Mouse (Mus musculus) heart, postnatal 4 days (tissue): ENCODE measurements around the gene Itgb2l. TPM values are rescaled to one million over a fixed set of nuclear protein-coding genes. Genes with fewer than 3 reads are reported as not detected.

ENCODE experiments used
- DNase-seq: peaks from one replicate; pipeline ENCODE4 v3.0.0; 2021
- total RNA-seq, 2 experiments: library from RNA; stranded (reverse); gene quantifications; 2 replicates each; pipeline ENCODE4 v1.2.3; 2021

The Itgb2l gene
- total RNA-seq, 2 experiments from 2014 or later, result not detected

- DNase-seq, result no peak
Observed at GRCm38 (mm10) chr16:96426671-96427070, 16.7 kb downstream of the Itgb2l start.

- no peak for DNase-seq
Observed at GRCm38 (mm10) chr16:96425044-96425443, 18.4 kb downstream of the Itgb2l start.

- DNase-seq, result peak; percentile 44
Observed at GRCm38 (mm10) chr16:96408064-96408465, 35.4 kb downstream of the Itgb2l start.

- DNase-seq, result peak; percentile 13
Observed at GRCm38 (mm10) chr16:96406312-96406711, 37.1 kb downstream of the Itgb2l start.

GRCm38 (mm10) chr16:96402294-96402693, 41.1 kb downstream of the Itgb2l start:
- DNase-seq, result no peak

GRCm38 (mm10) chr16:96400046-96400445, 43.4 kb downstream of the Itgb2l start:
- no peak for DNase-seq

- no peak for DNase-seq
Observed at GRCm38 (mm10) chr16:96398806-96399205, 44.6 kb downstream of the Itgb2l start.

- no peak for DNase-seq
Observed at GRCm38 (mm10) chr16:96396013-96396650, 47.3 kb downstream of the Itgb2l start.

GRCm38 (mm10) chr16:96395516-96395915, 47.9 kb downstream of the Itgb2l start:
- DNase-seq, result no peak

GRCm38 (mm10) chr16:96391070-96391469, 52.3 kb downstream of the Itgb2l start:
- no peak for DNase-seq

GRCm38 (mm10) chr16:96388481-96388880, 54.9 kb downstream of the Itgb2l start:
- DNase-seq, result no peak

- DNase-seq, result no peak
Observed at GRCm38 (mm10) chr16:96387685-96388371, 55.6 kb downstream of the Itgb2l start.

- no peak for DNase-seq
Observed at GRCm38 (mm10) chr16:96384741-96385140, 58.7 kb downstream of the Itgb2l start.

- DNase-seq, result no peak
Observed at GRCm38 (mm10) chr16:96382496-96383181, 60.8 kb downstream of the Itgb2l start.

- DNase-seq, result no peak
Observed at GRCm38 (mm10) chr16:96381435-96381834, 62.0 kb downstream of the Itgb2l start.

GRCm38 (mm10) chr16:96378111-96378510, 65.3 kb downstream of the Itgb2l start:
- DNase-seq, result no peak

GRCm38 (mm10) chr16:96376342-96376741, 67.1 kb downstream of the Itgb2l start:
- peak; percentile 24 for DNase-seq

- no peak for DNase-seq
Observed at GRCm38 (mm10) chr16:96375538-96375937, 67.9 kb downstream of the Itgb2l start.

- no peak for DNase-seq
Observed at GRCm38 (mm10) chr16:96372752-96373118, 70.7 kb downstream of the Itgb2l start.
